Mouse (Mus musculus): ENCODE results near the gene Mthfd1. TPM values are rescaled to one million over a fixed set of nuclear protein-coding genes. Genes with fewer than 3 reads are reported as not detected.

The Mthfd1 gene
- total and polyA plus RNA-seq, 3 experiments: 110 to 133 (median 112) TPM

DNA sequence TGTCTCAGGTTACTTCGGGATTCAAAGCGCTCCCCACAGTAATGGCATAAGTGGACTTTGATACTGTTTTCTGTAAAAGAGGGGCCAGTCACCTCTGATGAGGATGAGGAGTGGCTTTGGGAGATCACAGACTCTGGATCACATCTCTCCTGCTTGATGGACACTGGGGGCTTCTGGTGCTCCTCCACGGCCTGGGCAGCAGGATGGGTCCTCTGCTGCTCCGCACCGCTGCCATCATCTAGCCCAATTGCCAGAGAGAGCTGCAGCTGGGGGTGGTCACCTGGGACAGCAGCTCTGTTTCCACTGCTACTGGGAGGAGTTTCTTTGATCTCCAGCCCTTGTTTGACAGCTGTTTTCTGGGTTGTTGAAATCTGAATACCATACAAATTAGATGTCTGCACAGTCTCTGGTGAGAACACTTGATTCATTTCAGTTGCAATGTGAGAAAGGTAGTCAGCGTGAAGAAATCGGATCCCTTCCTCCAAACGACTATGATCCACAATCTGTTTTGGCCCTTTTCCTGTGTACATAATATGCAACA lies 94.7 kb downstream of the Mthfd1 start:
- dilution Hi-C loops (cut with MboI; ENCODE audit: extremely low pct_ligation_motif_present, extremely low pct_unique_long_range_greater_than_20kb, low sequenced_read_pairs): no loop called here
- no peak overlapping the region for H3K9ac ChIP-seq (ENCODE audit: insufficient read depth, low read depth)
- in situ Hi-C loops (cut with MboI; ENCODE audit: low pct_ligation_motif_present, low pct_unique_long_range_greater_than_20kb, low sequenced_read_pairs): loop anchor here (25.0 kb wide), 1 partner anchor 337 kb away; no protein-coding TSS in a partner anchor
- H3K9me3 ChIP-seq (replicated peaks; ENCODE audit: low read length): no peaks in the 10 kb centered on the region
- H3K27ac ChIP-seq (ENCODE audit: insufficient read depth, low read depth): 0 out of 2 replicates have a peak overlapping the region, but pooled peaks have one; percentile 35
- no peak overlapping the region for H3K4me2 ChIP-seq (ENCODE audit: insufficient read depth, low read depth, poor library complexity, severe bottlenecking)
- H3K27me3 ChIP-seq (replicated peaks): no peaks in the 10 kb centered on the region
- peaks cover 2% of the 10 kb centered on the region; the same call in 1 of the 2 replicates for H3K79me2 ChIP-seq (replicated peaks; ENCODE audit: control insufficient read depth, extremely low read depth, insufficient read depth, poor library complexity, severe bottlenecking)
- no peak overlapping the region for H3K4me3 ChIP-seq (replicated peaks in 1 of 3; ENCODE audit: low read depth in 2 of 3, low read length in 2 of 3, poor library complexity in 1 of 3)
- DNase-seq (ENCODE audit: extremely low read depth): no peak
- TF ChIP-seq MAFK (IDR thresholded peaks at IDR 0.05; ENCODE audit: insufficient replicate concordance, low read length): no peak
- TF ChIP-seq CHD1 (IDR thresholded peaks at IDR 0.05; ENCODE audit: low read depth, low read length): no peak
- TF ChIP-seq TCF12 (IDR thresholded peaks at IDR 0.05; ENCODE audit: low read depth, low read length): peak; percentile 59; the same call in 1 of the 2 replicates
- TF ChIP-seq KAT2A (IDR thresholded peaks at IDR 0.05; ENCODE audit: insufficient replicate concordance, low read length): no peak
- TF ChIP-seq SMC3 (IDR thresholded peaks at IDR 0.05; ENCODE audit: low read depth, low read length): no peak
- no peak for TF ChIP-seq CTCF (conservative IDR thresholded peaks at IDR 0.05 in 1 of 2, IDR thresholded peaks at IDR 0.05 in 1 of 2; ENCODE audit: low read depth in 2 of 2, low read length in 2 of 2)
- no peak for TF ChIP-seq JUND (conservative IDR thresholded peaks at IDR 0.05; ENCODE audit: low read depth, low read length)
- TF ChIP-seq SIN3A (IDR thresholded peaks at IDR 0.05; ENCODE audit: low read length): peak; percentile 68
- TF ChIP-seq POLR2AphosphoS2 (IDR thresholded peaks at IDR 0.05; ENCODE audit: low read depth, low read length): no peak
- TF ChIP-seq MYC (IDR thresholded peaks at IDR 0.05; ENCODE audit: low read depth, low read length): no peak
- TF ChIP-seq NELFE (IDR thresholded peaks at IDR 0.05; ENCODE audit: low read depth, low read length): no peak
- TF ChIP-seq TBP (conservative IDR thresholded peaks at IDR 0.05; ENCODE audit: low read depth, low read length): no peak
- 0 out of 2 replicates have a peak, but pooled peaks have one; percentile 40 for TF ChIP-seq EP300 (IDR thresholded peaks at IDR 0.05; ENCODE audit: low read length)
- TF ChIP-seq RCOR1 (conservative IDR thresholded peaks at IDR 0.05; ENCODE audit: low read depth, low read length): no peak
- peak; percentile 58 for TF ChIP-seq ETS1 (conservative IDR thresholded peaks at IDR 0.05; ENCODE audit: low read depth, low read length)
- TF ChIP-seq GABPA (IDR thresholded peaks at IDR 0.05; ENCODE audit: insufficient replicate concordance, low read depth, low read length): no peak
- H3K4me1 ChIP-seq (ENCODE audit: control insufficient read depth in 1 of 2, insufficient read depth in 2 of 2): peaks cover 0 to 19% of the 10 kb centered on the region in 2 experiments; a peak in 2 of 4 replicates
- peaks cover 38 to 63% of the 10 kb centered on the region in 2 experiments for H3K36me3 ChIP-seq (replicated peaks in 1 of 2; ENCODE audit: control insufficient read depth in 1 of 2, insufficient read depth in 1 of 2, low read length in 1 of 2)

DNA sequence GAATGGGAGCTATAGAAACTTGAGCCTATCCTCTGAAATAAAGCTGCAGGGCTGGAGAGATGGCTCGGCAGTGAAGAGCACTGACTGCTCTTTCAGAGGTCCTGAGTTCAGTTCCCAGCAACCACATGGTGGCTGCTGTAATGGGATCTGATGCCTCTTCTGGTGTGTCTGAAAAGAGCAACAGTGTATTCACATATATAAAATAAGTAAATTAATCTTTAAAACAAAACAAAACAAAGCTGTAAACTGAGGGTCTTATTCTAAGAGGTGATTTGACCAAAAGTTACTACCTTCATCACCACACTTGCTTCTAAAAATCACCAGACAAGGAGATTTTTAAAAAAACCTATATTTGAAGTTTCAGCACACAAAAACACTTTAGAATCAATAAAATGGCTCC lies 105.8 kb downstream of the Mthfd1 start:
- dilution Hi-C loops (cut with MboI; ENCODE audit: extremely low pct_ligation_motif_present, extremely low pct_unique_long_range_greater_than_20kb, low sequenced_read_pairs): no loop called here
- no peak overlapping the region for H3K9ac ChIP-seq (ENCODE audit: insufficient read depth, low read depth)
- no peak overlapping the region for H3K4me3 ChIP-seq (replicated peaks in 1 of 3; ENCODE audit: low read depth in 2 of 3, low read length in 2 of 3, poor library complexity in 1 of 3)
- TF ChIP-seq MEF2A (IDR thresholded peaks at IDR 0.05; ENCODE audit: borderline replicate concordance, low read depth, low read length) (no peak), MYC (IDR thresholded peaks at IDR 0.05; ENCODE audit: low read depth, low read length) (no peak), MAZ (IDR thresholded peaks at IDR 0.05; ENCODE audit: low read depth, low read length) (no peak), BHLHE40 (IDR thresholded peaks at IDR 0.05; ENCODE audit: low read depth, low read length) (no peak), MAFK (IDR thresholded peaks at IDR 0.05; ENCODE audit: insufficient replicate concordance, low read length) (no peak), TBP (conservative IDR thresholded peaks at IDR 0.05; ENCODE audit: low read depth, low read length) (no peak), ZNF384 (IDR thresholded peaks at IDR 0.05; ENCODE audit: low read depth, low read length) (no peak), POLR2A (IDR thresholded peaks at IDR 0.05; ENCODE audit: low read depth, low read length) (no peak), PAX5 (IDR thresholded peaks at IDR 0.05; ENCODE audit: low read length) (no peak), SIN3A (IDR thresholded peaks at IDR 0.05; ENCODE audit: low read length) (no peak), CHD1 (IDR thresholded peaks at IDR 0.05; ENCODE audit: low read depth, low read length) (no peak), CHD2 (IDR thresholded peaks at IDR 0.05; ENCODE audit: low read length) (no peak), RAD21 (IDR thresholded peaks at IDR 0.05; ENCODE audit: low read depth, low read length) (no peak), USF1 (IDR thresholded peaks at IDR 0.05; ENCODE audit: low read depth, low read length) (no peak), RCOR1 (conservative IDR thresholded peaks at IDR 0.05; ENCODE audit: low read depth, low read length) (no peak), HCFC1 (IDR thresholded peaks at IDR 0.05; ENCODE audit: low read depth, low read length) (no peak), KAT2A (IDR thresholded peaks at IDR 0.05; ENCODE audit: insufficient replicate concordance, low read length) (no peak), SMC3 (IDR thresholded peaks at IDR 0.05; ENCODE audit: low read depth, low read length) (no peak), E2F4 (IDR thresholded peaks at IDR 0.05; ENCODE audit: insufficient replicate concordance, low read depth, low read length) (no peak)
- H3K79me2 ChIP-seq (replicated peaks; ENCODE audit: control insufficient read depth, extremely low read depth, insufficient read depth, poor library complexity, severe bottlenecking): peaks cover 56% of the 10 kb centered on the region
- peaks cover 7 to 43% of the 10 kb centered on the region in 2 experiments; a peak in 3 of 4 replicates for H3K4me1 ChIP-seq (ENCODE audit: control insufficient read depth in 1 of 2, insufficient read depth in 2 of 2)
- H3K36me3 ChIP-seq (replicated peaks in 1 of 2; ENCODE audit: control insufficient read depth in 1 of 2, insufficient read depth in 1 of 2, low read length in 1 of 2): peaks cover 5 to 31% of the 10 kb centered on the region in 2 experiments
- in situ Hi-C loops (cut with MboI; ENCODE audit: low pct_ligation_motif_present, low pct_unique_long_range_greater_than_20kb, low sequenced_read_pairs): loop anchor here (10.0 kb wide), 1 partner anchor 234 kb away; no protein-coding TSS in a partner anchor
- no peaks in the 10 kb centered on the region for H3K9me3 ChIP-seq (replicated peaks; ENCODE audit: low read length)
- no peak for DNase-seq (ENCODE audit: extremely low read depth)
- no peak overlapping the region for H3K27ac ChIP-seq (ENCODE audit: insufficient read depth, low read depth)
- no peaks in the 10 kb centered on the region for H3K27me3 ChIP-seq (replicated peaks)
- H3K4me2 ChIP-seq (ENCODE audit: insufficient read depth, low read depth, poor library complexity, severe bottlenecking): no peak overlapping the region

Data from CH12.LX (cell line).